ENCODE assay signal across 8 mouse cellular contexts in the genomic region with DNA sequence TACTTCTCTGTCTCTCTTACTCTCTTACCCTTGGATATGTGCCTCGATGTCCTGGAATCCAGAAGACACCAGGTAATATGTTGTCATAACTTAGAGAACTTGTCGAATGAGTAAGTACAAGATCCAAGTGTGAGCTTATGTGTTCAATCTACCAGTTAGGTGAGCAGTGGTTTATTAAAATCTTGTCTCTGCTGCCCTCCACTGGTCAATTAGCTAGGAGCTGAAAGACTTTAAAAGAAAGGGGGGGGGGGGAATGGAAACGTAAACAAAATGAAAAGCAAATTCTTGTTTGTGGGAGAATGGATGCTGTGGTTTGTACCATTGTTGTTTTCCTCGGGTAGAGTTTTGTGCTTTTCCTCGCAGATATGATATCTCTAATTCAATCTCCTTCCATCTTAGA. TPM values are rescaled to one million over a fixed set of nuclear protein-coding genes. Genes with fewer than 3 reads are reported as not detected.
DNase-seq lines count a peak whose midpoint lies in the region; ATAC-seq lines count a peak whose summit lies in the region.

No protein-coding gene starts in this region.

- H3K36me3 ChIP-seq in kidney, embryonic 15.5 days = no peaks in the 10 kb centered on the region

- no peaks in the 10 kb centered on the region for H3K4me1 ChIP-seq in kidney, embryonic 15.5 days

- H3K4me2 ChIP-seq in kidney, embryonic 15.5 days = no peak overlapping the region

- WGBS in kidney, embryonic 15.5 days = 40% methylated on average over 5 of the region's 5 CpGs

- H3K27ac ChIP-seq in kidney, embryonic 15.5 days = no peak overlapping the region

- DNase-seq in kidney, adult 18-20 months = peak; percentile 27
- peak; percentile 86 for DNase-seq in 3T3-L1 (ENCODE audit: low read depth, low spot score)
- DNase-seq in Muller cell, postnatal 12 days (ENCODE audit: inconsistent ontology term) = peak; percentile 68
- DNase-seq in cerebellum, postnatal 14 days = peak; percentile 76 to 83
- DNase-seq in kidney, postnatal 14 days = peak; percentile 67
- peak; percentile 33 for DNase-seq in retina, postnatal 7 days (ENCODE audit: low read depth, low spot score)
- DNase-seq in urinary bladder, adult 2 months (ENCODE audit: low spot score) = no peak

- H3K9ac ChIP-seq in kidney, embryonic 15.5 days = no peak overlapping the region

- H3K4me3 ChIP-seq in kidney, embryonic 15.5 days (replicated peaks) = no peak overlapping the region

- ATAC-seq in kidney, embryonic 15.5 days (replicated peaks; ENCODE audit: low FRiP score) = no peak

- H3K27me3 ChIP-seq in kidney, embryonic 15.5 days = no peaks in the 10 kb centered on the region

- H3K9me3 ChIP-seq in kidney, embryonic 15.5 days (replicated peaks) = no peaks in the 10 kb centered on the region

RNA-seq across cellular contexts. Expression of a gene that starts 32.4 kb away (rescaled TPM):
- 0.40 and 0.45 TPM in 2 replicates for polyA plus RNA-seq in kidney, embryonic 15.5 days (2015; fragmentation: Nextera tagmentation; extraction: Ambion mirVana)
- 0.65 and 0.86 TPM in 2 replicates for polyA plus RNA-seq in urinary bladder, adult 2 months (2012; rRNA removed)

RNA-seq across cellular contexts. Expression of a gene that starts 46.8 kb away (rescaled TPM):
- polyA plus RNA-seq in kidney, embryonic 15.5 days (2015; fragmentation: Nextera tagmentation; extraction: Ambion mirVana) = 3.9 and 4.7 TPM in 2 replicates
- 27.4 and 31.3 TPM in 2 replicates for polyA plus RNA-seq in urinary bladder, adult 2 months (2012; rRNA removed)
